Mouse (Mus musculus) NIH3T3 (cell line): ENCODE measurements around the gene Clca3a1.

Source experiments
- DNase-seq: peaks from one replicate; pipeline ENCODE4 v3.0.0-alpha.2; 2012; ENCODE audit warnings: low read depth

Gene Clca3a1

DNA sequence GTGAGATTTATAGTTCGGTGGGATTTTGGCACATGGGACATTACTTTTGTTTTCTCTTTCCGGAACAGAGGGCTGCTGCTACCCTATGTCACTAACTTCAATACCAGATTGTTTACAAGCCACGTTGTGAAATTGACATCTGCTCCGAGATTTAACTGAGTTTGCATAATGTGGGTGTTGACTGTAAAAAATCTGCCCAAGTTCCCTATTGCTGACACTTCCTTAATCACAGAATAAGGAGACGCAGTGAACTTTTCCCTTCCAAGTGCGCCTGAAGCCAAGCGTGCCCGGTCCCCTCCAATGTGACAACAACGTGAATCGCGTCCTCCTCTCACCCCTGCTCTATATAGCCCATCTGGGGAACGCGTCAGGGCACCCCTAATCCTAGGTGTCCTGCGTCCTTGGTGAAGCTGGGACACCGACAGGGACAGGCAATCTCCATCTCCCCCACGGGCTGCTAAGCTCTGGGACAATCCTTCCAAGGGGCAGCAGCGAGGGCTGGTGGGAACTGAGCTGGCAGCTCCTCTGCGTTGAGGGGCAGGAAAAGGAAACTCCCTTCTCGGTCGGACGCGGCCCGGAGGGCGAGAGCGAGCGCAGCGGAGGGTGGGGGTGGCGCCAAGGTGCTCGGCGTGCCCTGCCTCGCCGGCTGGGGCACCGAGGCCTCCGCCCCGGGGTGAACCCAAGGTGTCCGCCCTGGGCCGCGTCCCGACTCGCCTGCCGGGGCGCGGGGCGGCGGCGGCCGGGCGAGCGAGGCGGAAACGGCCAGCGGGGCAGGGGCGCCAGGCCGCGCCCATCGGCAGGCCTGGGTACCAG lies 41.5 kb downstream of the Clca3a1 start:
- DNase-seq, result peak; percentile 67

DNA sequence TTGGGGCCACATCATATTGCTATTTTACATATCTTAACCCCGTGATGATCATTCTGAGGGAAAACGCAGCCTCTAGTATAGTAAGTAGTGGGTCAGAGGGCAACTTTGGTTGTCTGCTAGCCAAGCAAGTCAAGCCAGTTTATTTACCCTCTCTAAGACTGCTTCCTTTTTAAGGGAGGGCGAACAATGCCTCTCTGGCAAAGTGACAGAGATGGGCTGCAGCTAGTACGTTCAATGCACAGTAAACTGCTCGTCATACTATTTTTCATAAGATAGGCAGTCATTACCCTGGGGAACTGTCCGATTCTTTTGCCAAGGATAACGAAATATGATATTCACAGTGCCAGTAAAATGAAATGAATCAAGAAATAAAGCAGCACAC lies 42.1 kb downstream of the Clca3a1 start:
- peak; percentile 91 for DNase-seq

DNA sequence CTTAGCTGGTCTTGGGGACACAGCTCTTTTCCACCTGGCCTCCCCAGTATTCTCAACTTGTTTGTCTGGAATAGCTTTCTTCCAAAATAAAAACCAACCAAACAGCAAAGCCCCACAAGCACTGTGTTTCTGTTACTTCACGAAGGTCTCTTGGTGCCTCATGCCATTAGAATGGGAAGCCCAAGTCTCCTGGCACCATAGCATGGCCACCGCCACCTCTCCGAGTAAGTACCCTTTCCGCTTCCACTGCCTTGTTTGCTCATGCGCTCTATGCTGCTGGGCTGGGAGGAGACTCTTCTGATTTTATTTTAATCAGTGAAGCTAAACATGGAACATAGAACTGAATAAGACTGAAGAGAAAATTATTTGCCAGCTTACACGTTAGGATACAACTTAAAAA lies 42.9 kb downstream of the Clca3a1 start:
- no peak for DNase-seq

DNA sequence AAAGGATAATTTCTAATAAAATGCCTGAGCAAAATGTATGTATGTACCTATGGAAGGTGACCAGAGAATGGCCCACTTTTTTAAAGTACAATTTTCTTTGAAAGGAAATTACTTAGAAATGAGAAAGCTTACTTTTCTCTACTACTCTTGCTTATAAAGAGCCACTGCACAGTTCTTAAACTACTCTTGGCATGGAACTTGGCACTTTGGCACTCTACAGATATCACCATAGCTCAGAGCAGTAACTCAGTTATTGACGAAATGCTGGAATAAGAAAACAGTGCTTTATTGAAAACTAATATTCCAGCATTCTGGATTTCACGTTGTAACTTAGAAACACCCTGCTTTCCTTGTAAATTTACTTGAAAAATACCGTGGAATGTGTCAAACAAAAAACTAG lies 43.7 kb downstream of the Clca3a1 start:
- no peak for DNase-seq

DNA sequence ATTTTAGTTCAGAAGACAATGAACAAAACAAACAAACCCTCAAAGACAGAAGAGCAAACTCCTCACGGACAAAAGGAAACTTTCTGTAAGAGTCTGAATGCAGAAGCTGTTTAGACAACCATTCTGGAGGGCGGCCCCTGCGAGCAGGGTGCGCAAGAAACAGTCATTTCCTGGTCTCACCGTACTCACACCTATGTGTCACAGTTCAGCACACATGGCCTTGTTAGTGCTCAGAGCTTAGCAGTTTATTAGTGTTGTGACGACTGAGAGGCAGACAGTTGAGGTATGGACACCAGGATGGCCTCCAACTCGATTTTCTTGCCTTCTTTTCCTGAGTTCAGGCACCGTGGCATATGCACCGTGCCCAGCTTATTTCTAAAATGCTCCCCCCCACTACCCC lies 44.9 kb downstream of the Clca3a1 start:
- DNase-seq, result no peak

DNA sequence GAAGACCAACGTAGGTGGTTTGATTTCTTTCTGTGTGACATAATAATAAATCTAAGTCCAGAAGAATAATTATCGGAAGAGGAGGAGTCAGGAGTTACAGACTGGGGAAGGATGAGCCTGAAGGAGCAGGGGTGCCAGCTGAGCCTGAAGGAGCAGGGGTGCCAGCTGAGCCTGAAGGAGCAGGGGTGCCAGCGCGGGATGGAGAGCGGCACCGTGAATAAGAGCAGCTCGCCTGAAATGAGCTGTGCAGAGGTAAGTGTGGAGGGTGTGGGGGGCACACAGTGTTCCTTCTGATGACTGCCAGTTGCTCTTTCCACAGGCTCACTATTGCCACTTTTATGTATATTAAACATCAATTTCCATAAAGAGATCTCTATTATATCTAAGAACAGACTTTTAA lies 45.7 kb downstream of the Clca3a1 start:
- no peak for DNase-seq

DNA sequence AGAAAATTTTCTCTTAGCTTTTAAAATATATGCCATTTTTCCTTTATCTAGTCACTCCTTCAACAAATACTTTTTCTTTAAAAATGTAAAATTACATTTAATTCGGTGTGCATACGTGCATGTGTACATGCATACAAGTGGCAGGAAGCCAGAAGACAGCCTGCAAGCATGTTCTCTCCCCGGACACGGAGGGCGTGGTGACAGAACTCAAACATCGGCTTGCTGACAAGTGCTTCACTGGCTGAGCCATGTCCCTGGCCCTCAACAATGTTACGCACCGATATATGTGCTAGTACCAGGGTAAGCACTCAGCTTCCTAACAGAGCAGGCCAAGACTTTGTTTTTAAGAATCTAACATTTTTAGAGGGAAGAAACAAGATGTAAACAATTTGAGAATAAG lies 46.2 kb downstream of the Clca3a1 start:
- DNase-seq, result no peak

DNA sequence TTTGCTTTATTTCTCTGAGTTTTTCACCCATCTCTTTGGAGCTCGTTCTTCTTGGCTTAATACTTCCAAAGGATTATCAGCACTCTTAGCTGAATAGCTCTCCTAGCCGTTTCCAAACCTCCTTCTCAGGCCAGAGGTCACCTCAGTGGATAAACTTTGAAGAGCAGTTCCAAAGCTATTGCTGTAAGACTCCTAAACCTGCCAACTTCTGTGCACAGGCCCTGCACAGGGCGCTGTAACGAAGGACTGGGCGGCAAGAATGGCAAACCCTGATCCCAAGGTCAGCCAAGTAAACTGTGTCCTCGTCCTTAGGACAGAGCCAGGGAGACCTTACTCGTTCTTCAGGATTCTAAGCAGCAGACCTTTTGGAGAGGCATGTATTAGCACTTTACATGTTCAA lies 46.7 kb downstream of the Clca3a1 start:
- no peak for DNase-seq

DNA sequence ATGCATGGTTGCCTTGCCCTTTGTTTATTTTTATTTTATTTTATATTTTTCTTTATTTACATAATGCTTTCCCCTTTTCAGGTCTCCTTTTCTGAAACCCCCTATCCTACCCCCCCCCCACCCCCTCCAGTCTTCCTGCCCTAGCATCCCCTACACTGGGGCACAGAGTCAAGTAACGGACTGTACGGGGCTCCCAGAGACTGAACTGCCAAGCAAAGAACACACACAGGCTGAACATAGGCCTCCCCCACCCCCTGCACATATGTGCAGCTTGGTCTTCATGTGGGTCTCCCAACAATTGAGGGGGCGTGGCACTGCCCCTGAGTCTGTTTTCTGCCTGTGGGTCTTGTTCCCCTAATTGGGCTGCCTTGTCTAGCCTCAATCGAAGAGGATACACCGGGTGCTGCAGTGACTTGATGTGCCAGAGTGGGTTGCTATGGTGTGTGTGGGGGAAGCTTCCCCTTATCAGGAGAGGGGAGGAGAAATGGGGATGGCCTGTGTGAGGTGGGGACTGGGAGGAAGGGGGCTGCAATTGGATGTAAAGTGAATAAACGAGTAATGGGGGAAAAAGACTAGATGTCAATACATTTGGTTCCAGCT lies 49.1 kb downstream of the Clca3a1 start:
- DNase-seq, result no peak

DNA sequence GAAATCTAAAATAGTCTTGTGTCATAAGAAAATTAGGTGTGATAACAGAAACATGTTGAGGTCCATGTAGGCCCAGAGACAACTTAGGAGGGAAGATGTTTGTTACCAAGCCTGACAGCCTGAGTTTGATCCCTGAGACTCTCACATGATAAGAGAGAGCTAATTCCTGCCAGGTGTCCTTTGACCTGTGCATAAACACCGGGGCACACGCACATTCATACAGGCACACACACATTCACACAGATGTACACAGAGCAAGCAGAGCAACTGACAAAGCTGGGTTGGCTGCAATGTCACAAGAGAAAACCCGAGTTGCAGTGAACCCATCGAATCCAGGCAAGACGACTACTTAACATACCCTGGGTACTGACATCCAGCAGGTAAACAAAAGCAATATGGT lies 52.2 kb downstream of the Clca3a1 start:
- no peak for DNase-seq

DNA sequence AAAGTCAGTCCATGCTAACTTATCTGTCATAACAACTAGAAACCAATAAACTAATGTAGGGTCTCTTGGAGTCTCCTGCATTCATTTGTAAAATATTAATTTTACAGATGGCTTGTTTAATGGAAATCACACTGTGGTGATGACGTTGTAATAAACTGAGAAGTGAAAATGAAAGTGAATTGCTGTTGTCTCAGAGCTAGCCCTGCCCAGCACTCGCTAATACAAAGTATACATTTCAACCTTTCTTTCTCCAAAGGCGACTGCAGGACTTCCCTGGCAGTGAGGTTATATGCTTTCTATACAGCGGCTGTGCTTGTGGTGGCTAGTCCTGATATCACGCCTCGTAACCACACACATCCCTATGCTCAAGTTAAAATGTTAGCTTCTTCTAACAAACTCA lies 56.8 kb downstream of the Clca3a1 start:
- DNase-seq, result no peak

DNA sequence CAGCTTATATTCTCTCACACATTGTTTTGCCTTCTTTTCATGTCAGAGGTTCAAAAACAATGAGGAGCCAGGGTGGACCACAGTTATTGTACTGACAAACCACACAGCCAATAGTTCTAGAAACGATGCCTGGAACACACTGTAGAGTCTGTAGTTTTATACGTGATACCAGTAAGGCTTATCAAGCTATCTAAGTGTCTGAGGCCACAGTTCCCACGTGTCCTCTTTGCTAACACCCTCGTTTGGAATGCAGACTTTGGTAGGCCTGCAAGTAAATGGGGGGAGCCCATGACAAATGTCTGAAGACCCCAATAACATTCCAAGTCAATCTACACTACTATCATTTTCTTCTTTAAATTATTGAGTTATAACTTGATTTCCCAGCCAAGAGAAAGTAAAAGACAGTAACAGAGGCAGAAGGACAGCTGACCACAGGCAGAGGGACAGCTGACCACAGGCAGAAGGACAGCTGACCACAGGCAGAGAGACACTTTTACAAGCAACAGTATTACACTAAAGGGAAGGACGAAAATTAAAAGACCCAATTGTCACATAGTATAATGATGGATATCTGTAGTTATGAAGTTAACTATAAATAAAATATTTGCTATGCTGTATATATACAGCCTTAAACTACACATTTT lies 61.9 kb downstream of the Clca3a1 start:
- no peak for DNase-seq

DNA sequence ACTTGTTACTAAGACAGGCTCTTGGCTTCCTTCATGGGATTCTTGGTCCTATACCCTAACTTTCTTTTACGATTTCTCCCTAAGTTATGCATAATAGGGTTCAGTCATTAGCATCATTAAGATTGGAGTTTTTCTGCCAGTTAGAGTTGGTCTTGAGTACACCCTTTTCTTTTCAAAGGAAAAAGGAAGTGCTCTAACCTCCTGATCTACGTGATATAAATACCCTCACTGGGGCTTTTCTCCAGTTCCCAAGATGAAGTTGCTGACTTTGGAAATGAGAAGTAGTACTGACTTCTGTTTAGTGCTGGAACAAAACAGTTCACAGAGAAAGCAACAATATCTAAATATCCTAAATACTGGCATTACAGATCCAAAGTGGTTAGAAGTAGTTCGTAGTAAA lies 62.8 kb downstream of the Clca3a1 start:
- no peak for DNase-seq

DNA sequence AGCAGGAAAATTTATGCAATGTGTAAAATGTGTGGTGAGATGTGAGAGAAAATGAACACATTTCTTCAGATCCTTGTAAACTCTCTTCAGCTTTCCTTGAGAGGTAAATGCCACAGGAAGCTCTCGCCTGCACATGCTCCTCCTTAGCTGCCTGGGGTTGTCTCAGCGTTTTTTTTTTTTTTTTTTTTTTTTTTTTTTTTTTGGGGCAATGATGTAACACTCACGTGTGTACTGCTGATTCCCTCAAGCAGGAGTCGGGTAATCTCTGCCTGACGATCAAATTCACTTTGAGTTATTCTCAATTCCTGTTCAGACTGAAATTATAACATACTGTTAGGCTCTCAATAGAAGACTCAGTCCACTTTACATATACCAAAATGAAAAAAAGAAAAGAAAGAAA lies 63.6 kb downstream of the Clca3a1 start:
- DNase-seq, result no peak

DNA sequence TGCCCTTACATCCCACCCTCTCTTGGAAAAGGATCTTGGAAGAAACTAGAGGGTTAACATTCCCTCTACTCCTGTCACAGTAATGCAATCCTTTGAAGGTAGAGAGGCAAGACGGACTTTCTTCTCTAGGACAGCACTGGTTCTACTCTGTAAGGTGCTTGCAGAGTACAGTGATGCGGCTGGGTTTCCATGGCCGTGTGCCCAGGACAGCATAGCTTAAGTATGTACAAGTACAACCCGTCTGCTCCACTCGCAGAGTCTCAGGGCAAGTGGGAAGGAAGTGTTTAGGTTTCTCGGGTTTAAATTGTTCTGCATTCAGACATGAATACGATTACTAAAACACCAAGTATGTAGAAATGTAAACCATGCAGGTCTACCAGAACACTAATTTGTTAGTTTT lies 65.8 kb downstream of the Clca3a1 start:
- peak; percentile 69 for DNase-seq

DNA sequence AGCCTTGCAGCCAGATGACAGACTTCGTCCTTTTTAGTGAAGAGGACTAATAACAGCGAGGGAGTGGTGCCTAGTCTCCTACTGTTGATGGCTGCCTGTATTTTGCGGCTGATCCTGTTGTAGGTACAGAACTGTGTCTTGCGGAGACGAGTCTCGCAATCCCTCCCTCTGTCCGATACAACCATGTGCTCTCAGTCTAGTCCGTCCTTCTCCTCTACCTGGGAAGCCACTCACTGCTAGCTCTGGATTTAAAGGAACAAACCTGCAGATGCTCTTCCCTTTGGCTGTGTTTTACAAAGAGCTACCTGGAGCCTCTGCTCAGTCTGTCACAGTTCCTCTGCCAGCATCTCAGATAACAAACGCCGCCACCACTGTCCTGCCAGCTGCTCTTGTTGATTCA lies 66.7 kb downstream of the Clca3a1 start:
- DNase-seq, result no peak

DNA sequence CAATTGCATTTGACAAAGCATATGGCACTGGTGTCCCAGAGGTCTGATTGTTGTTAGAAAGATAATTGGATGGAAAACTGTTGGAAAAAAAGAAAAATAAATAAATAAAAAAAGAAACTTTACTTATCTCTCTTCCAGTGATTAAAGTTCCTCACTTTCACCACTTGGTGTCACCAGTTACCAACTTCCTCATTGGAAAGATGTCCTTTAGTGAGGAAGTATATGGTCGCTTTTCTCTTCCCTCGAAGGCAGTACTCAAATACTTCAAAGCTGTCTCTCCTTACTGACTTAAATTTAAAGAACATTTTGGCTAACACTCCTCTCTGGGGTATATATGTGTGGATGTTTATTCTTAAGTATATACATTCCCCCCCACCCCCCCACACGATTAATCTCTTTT lies 68.7 kb downstream of the Clca3a1 start:
- peak; percentile 72 for DNase-seq

DNA sequence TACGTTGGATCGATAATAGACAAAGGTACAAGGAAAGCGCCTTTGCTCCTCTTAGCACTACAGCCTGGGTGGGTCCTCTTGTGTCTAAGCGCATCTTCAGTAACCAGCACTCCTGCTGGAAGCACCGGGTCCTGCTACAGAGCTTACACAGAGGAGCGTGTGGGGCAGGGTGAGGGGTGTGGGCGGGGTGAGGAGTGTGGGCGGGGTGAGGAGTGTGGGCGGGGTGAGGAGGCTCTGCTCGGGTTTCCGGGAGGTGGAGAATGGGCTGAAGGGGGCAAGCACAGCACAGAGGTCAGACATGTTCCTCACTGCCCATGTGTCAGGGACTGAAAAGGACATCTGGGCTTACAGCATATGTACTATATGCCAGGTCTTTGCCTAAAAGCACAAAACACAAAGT lies 71.5 kb downstream of the Clca3a1 start:
- no peak for DNase-seq

DNA sequence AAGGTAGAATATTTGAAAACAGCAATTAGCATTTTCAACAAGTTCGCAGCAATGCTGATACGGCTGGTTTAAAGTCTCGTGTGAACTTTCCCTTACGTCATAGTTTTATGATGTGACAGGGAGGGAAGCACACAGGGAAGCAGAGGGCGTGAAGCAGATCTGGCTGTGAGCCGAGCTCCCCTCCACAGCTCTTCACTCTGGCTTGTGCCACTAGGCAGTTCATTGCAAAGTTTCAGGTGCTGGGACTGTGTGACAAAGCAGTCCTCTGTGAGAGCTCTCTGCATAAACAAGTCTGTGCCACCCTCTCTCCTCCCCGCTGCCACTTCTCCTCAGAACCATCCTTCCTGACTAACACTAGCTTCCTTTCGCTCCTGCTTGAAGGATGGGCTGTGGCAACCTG lies 72.5 kb downstream of the Clca3a1 start:
- DNase-seq, result no peak

DNA sequence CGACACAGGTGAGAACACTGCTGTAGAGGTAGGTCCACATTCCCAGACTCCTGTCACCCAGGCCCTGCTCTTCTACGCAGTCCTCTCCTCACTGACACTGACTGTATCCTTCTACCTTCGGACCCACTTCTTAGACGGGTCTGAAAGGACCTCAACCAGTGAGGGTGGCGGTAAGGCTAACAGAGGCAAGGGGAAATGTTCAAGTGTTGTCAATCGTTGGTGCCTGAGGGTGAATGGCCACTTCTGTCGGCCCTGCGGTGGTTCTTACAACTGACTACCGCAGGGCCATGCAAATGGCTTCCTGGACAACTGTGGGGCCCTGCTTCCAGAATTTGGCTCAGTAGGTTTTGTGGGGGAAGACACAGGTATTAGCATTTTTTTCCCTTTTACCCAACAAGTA lies 73.2 kb downstream of the Clca3a1 start:
- DNase-seq, result no peak

DNA sequence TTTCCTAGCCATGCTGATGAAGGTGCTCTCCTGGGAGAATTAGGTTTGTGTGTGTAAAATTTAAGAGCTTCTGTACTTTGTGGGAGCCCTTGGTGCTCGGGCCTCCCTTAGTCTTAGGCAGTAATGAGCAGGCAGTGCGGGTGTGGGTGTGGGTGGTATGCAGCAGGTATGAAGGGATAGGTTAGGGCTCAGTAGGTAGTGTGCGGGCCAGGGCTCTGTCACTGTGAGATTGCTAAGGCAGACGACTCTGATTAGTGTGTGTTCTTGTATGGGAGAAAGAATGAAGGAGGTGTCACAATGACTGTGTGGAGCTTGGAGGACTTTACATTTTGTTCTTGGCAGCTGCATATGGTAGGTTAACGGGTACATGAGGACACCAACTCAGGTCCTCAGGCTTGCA lies 74.6 kb downstream of the Clca3a1 start:
- DNase-seq, result no peak

DNA sequence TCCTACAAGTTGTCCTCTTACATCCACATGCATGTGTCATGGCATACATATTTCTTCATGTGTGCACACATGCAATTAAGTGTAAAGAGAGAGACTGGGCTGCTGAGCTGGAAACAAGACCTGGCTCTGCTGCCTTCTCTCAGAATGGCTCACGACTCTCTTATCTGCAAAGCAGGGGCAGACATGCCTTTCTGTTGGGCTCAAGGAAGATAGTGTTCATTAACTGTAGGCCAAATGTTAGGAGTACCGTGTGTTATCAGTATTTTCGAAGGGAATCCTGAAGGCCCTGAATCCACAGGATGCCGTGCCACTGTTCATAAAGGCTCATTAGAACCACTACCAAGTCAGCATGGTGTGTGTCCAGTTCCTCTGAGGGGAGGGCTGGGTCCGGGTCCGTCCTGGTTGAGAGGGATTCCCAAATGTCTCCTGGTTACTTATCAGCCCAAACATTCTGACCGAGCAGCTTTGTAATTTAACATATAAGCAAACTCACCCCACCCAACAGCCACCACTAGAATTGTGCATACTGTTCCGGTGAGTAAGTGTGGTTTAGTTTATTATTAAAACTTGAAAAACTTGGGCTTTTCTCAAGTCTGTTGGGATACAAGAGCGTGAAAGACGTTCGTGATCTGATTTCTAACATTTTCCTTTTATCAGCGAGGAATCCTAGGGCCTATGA lies 77.5 kb downstream of the Clca3a1 start:
- DNase-seq, result no peak

DNA sequence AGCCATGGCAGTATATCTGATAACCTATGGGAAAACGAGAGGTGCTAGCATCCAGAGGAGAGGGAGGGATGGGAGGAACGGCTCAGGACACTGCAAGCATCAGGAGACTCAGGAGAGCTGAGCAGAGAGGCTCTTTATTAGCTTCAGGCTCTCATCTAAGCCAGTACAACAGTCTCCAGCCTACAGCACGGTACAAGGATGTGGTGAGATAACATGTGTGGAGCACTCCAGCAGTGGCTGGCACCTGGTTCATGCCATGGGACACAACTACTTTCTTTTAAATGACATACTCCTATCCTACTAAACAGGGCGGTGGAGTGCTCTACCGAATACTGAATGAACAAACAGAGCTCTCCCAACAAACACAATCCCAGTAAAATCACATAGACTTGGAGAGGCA lies 79.2 kb downstream of the Clca3a1 start:
- no peak for DNase-seq
